Mouse (Mus musculus) liver, embryonic 15.5 days (tissue): ENCODE results near the gene Ppp3r1. TPM values are rescaled to one million over a fixed set of nuclear protein-coding genes. Genes with fewer than 3 reads are reported as not detected.
A peak's percentile ranks its signal among the peaks of the same experiment; 100 is the strongest.
"Not testable (repeated sequence)": the region's sequence is repeated elsewhere in the genome, so short reads cannot be mapped to it uniquely, and the experiment has no call there.

ENCODE experiments used
- ATAC-seq: fragments of 200-750 bp; cut with Nextera tagmentation; 2 replicates; pipeline ENCODE4 v1.8.0; 2017; ENCODE audit warnings: moderate number of reproducible peaks, mild to moderate bottlenecking, moderate library complexity; ENCODE audit not compliant: insufficient read depth
- H3K27ac ChIP-seq: fragments of 300-500 bp; sonication (generic); replicated peaks from 2 replicates; pipeline ENCODE4 v1.5.1; 2015; ENCODE audit warnings: mild to moderate bottlenecking, inconsistent platforms
- H3K27me3 ChIP-seq: fragments of 300-500 bp; sonication (generic); 2 replicates; pipeline ENCODE4 v1.6.1; 2015; ENCODE audit warnings: mild to moderate bottlenecking, inconsistent platforms
- H3K36me3 ChIP-seq: fragments of 300-500 bp; sonication (generic); replicated peaks from 2 replicates; pipeline ENCODE4 v1.6.1; 2015; ENCODE audit warnings: moderate library complexity, mild to moderate bottlenecking, inconsistent platforms
- H3K4me1 ChIP-seq: fragments of 300-500 bp; sonication (generic); replicated peaks from 2 replicates; pipeline ENCODE4 v1.6.1; 2015; ENCODE audit warnings: inconsistent platforms
- H3K4me2 ChIP-seq: fragments of 300-500 bp; sonication (generic); 2 replicates; pipeline ENCODE4 v1.6.1; 2015; ENCODE audit warnings: moderate library complexity, mild to moderate bottlenecking, inconsistent platforms
- H3K4me3 ChIP-seq: fragments of 300-500 bp; sonication (generic); replicated peaks from 2 replicates; pipeline ENCODE4 v1.5.1; 2015; ENCODE audit warnings: mild to moderate bottlenecking, inconsistent platforms
- H3K9ac ChIP-seq: fragments of 300-500 bp; sonication (generic); 2 replicates; pipeline ENCODE4 v1.6.1; 2015; ENCODE audit warnings: moderate library complexity, mild to moderate bottlenecking, inconsistent platforms
- H3K9me3 ChIP-seq: fragments of 300-500 bp; sonication (generic); replicated peaks from 2 replicates; pipeline ENCODE4 v1.6.1; 2016; ENCODE audit warnings: inconsistent platforms
- WGBS: fragments of 180-500 bp; shearing (Covaris S2); methylation state at CpG from one replicate; pipeline ENCODE4 v1.1.7; 2015; ENCODE audit warnings: mixed read lengths; ENCODE audit not compliant: insufficient replicate concordance; 5-methylcytosine and 5-hydroxymethylcytosine counted together
- polyA plus RNA-seq: library from polyadenylated mRNA; unstranded; fragments of >200 nt; fragmentation: Nextera tagmentation; extraction: Ambion mirVana; gene quantifications from 2 replicates; pipeline ENCODE4 v1.2.1, GENCODE M21; 2015

Gene Ppp3r1
- polyA plus RNA-seq, 1 experiment from 2014 or later: 31.0 TPM

DNA sequence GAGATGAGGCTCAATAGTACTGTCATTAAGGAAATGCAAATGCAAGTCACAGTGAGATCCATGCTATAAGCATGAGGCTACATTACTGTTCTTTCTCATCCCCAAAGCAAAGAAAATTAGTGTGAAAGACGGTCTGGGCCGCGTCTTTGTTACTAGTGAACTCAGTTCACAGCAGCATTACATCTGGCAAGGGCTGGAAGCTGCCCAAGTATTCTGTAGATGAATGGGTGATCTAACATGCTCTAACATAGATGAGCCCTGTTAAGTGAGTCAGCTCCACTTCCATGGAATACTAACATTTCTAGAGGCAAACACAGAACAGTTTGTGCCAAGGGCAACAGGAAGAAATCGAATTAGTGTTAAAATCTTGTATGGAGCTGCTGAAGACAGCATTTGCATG is 41.9 kb downstream of the Ppp3r1 start:
- H3K27ac ChIP-seq: no peak overlapping the region
- H3K27me3 ChIP-seq: no peaks in the 10 kb centered on the region
- H3K4me1 ChIP-seq: no peaks in the 10 kb centered on the region
- WGBS: 85% methylated on average over 4 of the region's 4 CpGs
- no peak overlapping the region for H3K9ac ChIP-seq
- H3K36me3 ChIP-seq: peaks cover 66% of the 10 kb centered on the region
- H3K4me2 ChIP-seq: no peak overlapping the region
- H3K9me3 ChIP-seq: no peaks in the 10 kb centered on the region
- ATAC-seq: no peak
- no peak overlapping the region for H3K4me3 ChIP-seq

DNA sequence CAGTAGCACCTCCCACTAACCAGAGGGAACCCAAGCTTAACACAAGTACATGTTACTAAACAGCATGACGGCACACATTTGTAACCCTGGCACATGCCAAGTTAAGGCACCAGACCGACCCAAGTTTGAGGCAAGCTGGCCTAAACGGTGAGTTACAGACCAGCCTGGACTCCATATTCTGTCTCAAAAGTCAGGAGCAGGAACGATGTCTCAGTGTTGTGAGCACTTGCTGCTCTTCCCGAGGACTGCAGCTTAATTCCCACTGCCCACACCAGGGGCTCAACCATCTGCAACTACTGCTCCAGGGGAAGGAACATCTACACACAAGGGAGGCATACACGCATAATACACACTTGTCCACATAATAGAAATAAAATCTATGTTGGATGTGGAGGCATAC is 43.4 kb downstream of the Ppp3r1 start:
- Histone ChIP-seq H3K27me3 (no peaks in the 10 kb centered on the region), H3K4me1 (no peaks in the 10 kb centered on the region), H3K4me3 (no peak overlapping the region), H3K9me3 (no peaks in the 10 kb centered on the region), H3K36me3 (peaks cover 63% of the 10 kb centered on the region), H3K27ac (no peak overlapping the region), H3K4me2 (no peak overlapping the region), H3K9ac (no peak overlapping the region)
- 79% methylated on average over 6 of the region's 6 CpGs for WGBS
- ATAC-seq: no peak

DNA sequence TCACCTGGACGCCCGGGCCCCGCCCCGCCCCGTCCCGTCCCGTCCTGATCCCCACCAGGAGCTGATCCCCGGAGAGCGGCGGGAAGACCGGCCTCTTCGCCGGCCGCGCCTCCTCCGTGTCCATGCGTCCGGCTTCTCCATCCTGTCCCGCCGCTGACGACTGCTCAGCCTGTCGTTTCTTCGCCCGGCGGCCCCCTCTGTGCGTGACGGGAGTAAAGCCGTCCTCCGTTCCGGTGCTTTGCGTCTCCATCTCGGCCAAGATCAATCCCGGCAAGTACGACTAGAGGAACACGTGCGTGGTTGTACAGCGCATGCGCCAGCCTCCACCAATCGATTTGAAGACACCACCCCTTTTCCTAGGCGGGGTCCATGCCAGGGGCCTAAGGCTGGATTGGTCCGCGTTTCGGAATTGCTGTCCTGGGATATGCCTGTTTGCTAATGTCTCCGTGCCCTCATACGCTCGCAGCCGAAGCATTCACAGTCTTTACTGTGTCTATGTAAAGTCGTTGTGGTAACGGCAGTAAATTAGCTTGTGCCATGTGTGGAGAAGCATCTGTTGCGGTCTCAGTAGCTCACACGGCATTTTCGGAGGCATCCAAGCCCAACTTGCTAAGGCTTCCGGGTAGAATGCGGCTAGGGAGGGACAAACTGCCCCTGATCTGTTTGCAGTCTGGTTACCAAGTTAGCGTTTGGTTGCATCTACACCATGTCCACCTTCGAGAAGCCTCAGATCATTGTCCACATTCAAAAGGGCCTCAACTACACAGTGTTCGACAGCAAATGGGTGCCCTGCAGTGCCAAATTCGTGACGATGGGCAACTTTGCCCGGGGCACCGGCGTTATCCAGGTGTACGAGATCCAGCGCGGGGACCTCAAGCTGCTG is 52.4 kb downstream of the Ppp3r1 start, which contains the start of gene Pno1:
Pno1 (minus strand) TSS at position 311 of the 883 bp plus-strand sequence.
- peak; percentile 97 for ATAC-seq
- Histone ChIP-seq H3K4me1 (peaks cover 25% of the 10 kb centered on the region), H3K9ac (peak within 1 kb of the TSS; percentile 77), H3K27ac (peak within 1 kb of the TSS; percentile 85), H3K4me3 (peak within 1 kb of the TSS; percentile 86), H3K36me3 (peaks cover 16% of the 10 kb centered on the region), H3K27me3 (no peaks in the 10 kb centered on the region), H3K9me3 (no peaks in the 10 kb centered on the region), H3K4me2 (peak within 1 kb of the TSS; percentile 88)
- under 1% methylated on average over 65 of the region's 65 CpGs for WGBS

DNA sequence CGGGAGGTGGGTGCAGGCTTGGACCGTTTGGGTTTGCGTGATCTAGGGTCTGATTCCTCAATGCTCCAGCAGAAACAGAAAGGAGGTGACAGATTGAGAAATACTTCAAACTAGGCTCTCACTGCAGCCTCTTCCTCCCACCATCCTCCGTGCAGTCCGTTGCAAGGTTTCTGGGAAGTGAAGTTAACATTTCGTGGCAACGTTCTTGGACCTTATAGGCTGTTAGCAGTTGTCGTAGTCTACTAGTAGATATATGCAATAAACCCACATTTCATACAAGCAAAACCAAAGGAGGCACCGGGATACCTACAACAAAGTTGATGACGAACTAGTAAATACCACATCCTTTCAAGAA is 53.1 kb downstream of the Ppp3r1 start:
- Histone ChIP-seq H3K4me2 (peak overlapping the region; percentile 88), H3K27ac (peak overlapping the region; percentile 85), H3K9ac (peak overlapping the region; percentile 77), H3K9me3 (no peaks in the 10 kb centered on the region), H3K4me1 (peaks cover 25% of the 10 kb centered on the region), H3K36me3 (peaks cover 13% of the 10 kb centered on the region), H3K27me3 (no peaks in the 10 kb centered on the region), H3K4me3 (peak overlapping the region; percentile 86)
- no peak for ATAC-seq
- WGBS: under 1% methylated on average over 10 of the region's 10 CpGs

DNA sequence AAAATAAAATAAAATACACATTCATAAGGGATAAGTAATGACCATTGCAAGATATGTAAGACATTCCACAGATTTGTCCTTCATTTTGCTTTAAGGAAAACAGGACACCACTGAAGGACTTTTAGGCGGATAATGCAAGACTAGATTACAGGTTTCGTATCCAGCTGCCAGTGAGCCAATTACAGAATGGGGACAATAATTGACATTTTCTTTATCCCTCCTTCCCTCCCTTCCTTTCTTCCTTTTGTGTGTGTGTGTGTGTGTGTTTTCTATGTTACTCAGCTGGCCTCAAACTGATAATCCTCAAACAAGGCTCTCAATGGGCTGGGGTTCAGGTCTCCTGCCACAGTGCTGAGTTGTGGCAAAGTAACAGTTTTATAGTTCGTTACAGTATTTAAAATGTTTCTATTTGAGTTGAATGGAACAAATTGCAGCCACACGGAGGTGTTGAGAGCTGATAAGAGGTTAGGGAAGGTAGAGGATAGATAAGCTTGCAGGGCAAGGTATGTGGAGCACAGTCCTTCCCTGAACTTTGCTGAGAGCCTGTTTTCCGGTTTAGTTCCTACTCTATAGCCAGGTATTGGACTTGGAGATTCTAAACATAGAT is 53.9 kb downstream of the Ppp3r1 start:
- Histone ChIP-seq H3K4me1 (peaks cover 25% of the 10 kb centered on the region), H3K36me3 (peaks cover 11% of the 10 kb centered on the region), H3K4me2 (peak overlapping the region; percentile 88), H3K4me3 (peak overlapping the region; percentile 86), H3K27me3 (no peaks in the 10 kb centered on the region), H3K9me3 (no peaks in the 10 kb centered on the region), H3K9ac (peak overlapping the region; percentile 77), H3K27ac (peak overlapping the region; percentile 85)
- ATAC-seq: no peak
- 15% methylated on average over 5 of the region's 5 CpGs for WGBS

DNA sequence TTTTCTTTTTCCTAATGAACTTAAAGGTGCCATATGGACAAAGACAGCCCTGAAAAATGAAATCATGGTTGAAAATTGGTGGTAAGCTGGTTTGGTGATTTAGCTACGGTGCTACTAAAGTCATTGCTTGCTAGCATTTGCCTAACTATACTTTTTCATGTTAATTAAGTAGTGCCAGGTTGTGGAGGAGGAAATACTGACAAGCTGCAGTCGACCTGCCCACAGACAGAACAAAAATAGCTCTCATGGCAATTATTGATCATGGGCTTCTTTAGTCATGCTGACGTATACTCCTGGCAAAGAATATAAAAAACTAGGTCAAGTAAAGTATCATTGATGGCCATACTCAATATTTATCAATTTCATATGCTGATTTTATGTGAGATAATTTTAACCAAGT is 56.4 kb downstream of the Ppp3r1 start:
- Histone ChIP-seq H3K9ac (no peak overlapping the region), H3K4me2 (no peak overlapping the region), H3K9me3 (no peaks in the 10 kb centered on the region), H3K27me3 (no peaks in the 10 kb centered on the region), H3K4me3 (no peak overlapping the region), H3K27ac (no peak overlapping the region), H3K4me1 (peaks cover 21% of the 10 kb centered on the region), H3K36me3 (peaks cover 2% of the 10 kb centered on the region; the same call in 1 of the 2 replicates)
- no peak for ATAC-seq
- 69% methylated on average over 3 of the region's 3 CpGs for WGBS

DNA sequence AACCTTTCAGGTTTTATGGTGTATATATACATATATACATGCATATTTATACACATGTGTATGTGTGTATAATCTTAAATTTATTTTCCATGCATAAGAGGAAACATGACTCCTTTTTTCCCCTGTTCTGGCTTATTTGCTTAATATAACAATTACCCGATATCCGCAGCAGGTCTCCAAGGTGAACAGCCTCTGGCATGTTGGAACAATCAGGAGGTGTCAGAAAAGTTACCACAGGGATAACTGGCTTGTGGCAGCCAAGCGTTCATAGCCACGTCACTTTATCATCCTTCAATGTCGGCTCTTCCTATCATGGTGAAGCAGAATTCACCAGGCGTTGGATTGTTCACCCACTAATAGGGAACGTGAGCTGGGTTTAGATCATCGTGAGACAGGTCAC is 62.1 kb downstream of the Ppp3r1 start:
- H3K4me2 ChIP-seq: no peak overlapping the region
- no peaks in the 10 kb centered on the region for H3K9me3 ChIP-seq
- H3K27ac ChIP-seq: no peak overlapping the region
- 85% methylated on average over 8 of the region's 8 CpGs for WGBS
- no peaks in the 10 kb centered on the region for H3K27me3 ChIP-seq
- no peak overlapping the region for H3K9ac ChIP-seq
- no peak for ATAC-seq
- H3K4me1 ChIP-seq: no peaks in the 10 kb centered on the region
- peaks cover 21% of the 10 kb centered on the region for H3K36me3 ChIP-seq
- no peak overlapping the region for H3K4me3 ChIP-seq

DNA sequence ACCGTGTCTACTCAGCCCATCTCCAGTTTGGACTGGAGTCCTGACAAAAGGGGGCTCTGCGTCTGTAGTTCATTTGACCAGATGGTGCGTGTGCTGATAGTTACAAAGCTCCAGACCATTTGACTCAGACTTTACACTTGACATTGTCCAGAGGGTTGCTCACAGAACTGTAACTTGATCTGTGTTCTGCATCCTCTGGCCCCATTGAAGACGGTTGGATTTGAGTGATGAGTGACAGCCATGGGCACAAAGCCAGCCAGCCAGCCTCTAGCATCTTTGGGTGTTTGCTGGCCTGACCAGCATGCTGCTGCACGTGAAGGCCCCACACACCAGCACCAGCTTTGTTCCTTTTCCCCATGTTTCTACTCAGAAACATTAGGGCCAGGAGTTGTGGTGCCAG is 73.7 kb downstream of the Ppp3r1 start:
- Histone ChIP-seq H3K9me3 (no peaks in the 10 kb centered on the region), H3K36me3 (peaks cover 39% of the 10 kb centered on the region), H3K4me3 (no peak overlapping the region), H3K27me3 (no peaks in the 10 kb centered on the region), H3K4me2 (no peak overlapping the region), H3K9ac (no peak overlapping the region), H3K4me1 (peaks cover 9% of the 10 kb centered on the region), H3K27ac (no peak overlapping the region)
- WGBS: 73% methylated on average over 5 of the region's 5 CpGs
- ATAC-seq: no peak

DNA sequence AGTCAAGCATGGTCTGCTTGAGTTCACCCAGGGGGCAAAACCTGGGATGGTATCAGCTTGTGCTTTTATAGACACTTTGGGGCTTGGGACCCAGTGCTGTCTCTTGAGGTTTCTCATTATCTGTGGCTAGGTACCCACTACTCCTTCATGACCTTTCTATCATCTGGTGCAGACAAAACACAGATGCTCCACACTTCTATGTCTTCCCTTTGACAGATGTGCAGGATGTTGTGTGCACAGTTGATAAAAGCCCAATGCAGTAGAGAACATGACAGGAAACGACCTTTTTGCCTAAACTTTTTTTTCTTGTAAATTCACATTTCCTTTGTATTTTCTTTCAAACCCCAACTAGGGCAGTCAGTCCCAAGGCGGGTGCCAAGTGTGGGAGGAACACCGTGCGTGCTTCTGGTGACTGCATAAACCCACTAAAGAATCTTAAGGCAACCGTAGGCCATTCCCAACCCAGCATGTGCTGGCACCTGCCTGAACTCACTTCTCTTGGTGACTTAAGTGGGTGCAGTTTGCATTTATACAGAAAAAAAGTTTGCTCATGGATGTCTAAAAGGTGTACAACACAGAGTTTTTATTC is 77.5 kb downstream of the Ppp3r1 start:
- H3K36me3 ChIP-seq: peaks cover 20% of the 10 kb centered on the region
- 14% methylated on average over 5 of the region's 5 CpGs for WGBS
- ATAC-seq: peak; percentile 56

DNA sequence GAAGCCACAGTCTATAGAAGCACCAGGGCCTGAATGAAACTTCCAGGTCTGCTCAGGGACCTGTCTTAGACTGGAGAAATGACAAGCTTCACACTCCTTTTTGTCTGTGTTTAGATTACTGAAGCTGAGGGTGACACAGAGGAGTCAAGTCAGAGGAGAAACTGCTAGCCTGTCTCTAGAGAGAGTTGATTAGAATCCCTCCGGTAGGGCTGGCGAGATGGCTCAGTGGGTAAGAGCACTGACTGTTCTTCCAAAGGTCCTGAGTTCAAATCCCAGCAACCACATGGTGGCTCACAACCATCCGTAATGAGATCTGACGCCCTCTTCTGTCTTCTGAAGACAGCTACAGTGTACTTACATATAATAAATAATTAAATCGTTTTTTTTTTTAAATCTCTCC is 79.5 kb downstream of the Ppp3r1 start:
- not testable (repeated sequence) for H3K4me1 ChIP-seq, H3K9me3 ChIP-seq, H3K9ac ChIP-seq, H3K27me3 ChIP-seq, ATAC-seq, H3K36me3 ChIP-seq, H3K27ac ChIP-seq, H3K4me2 ChIP-seq, H3K4me3 ChIP-seq
- WGBS: 76% methylated on average over 5 of the region's 5 CpGs

More for the DNA sequence above, 77.5 kb downstream of the Ppp3r1 start:
- H3K9me3 ChIP-seq: no peaks in the 10 kb centered on the region
- H3K4me1 ChIP-seq: peaks cover 9% of the 10 kb centered on the region
- H3K27ac ChIP-seq: no peak overlapping the region
- no peak overlapping the region for H3K4me2 ChIP-seq
- H3K27me3 ChIP-seq: no peaks in the 10 kb centered on the region
- H3K4me3 ChIP-seq: no peak overlapping the region
- H3K9ac ChIP-seq: no peak overlapping the region

DNA sequence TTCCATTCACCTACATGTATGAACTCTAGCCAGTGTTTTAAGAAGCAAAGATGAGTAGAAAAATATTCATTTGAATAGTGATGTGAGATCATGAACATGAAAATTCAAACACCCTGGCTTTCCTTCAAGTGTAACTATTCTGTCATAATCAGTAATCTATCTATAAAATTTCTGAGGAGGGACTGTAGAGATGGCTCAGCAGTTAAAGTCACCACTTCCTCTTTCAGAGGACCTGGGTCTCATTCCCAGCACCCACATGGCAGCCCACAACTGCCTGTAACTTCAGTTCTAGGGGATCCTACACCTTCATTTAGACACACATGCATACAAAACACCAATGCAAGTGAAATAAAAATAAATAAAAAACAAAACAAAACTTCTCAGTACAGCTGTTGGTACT is 89.7 kb downstream of the Ppp3r1 start:
- Histone ChIP-seq H3K27ac (no peak overlapping the region), H3K27me3 (no peaks in the 10 kb centered on the region), H3K9ac (no peak overlapping the region), H3K9me3 (no peaks in the 10 kb centered on the region), H3K36me3 (no peaks in the 10 kb centered on the region), H3K4me1 (no peaks in the 10 kb centered on the region), H3K4me2 (no peak overlapping the region), H3K4me3 (no peak overlapping the region)
- no peak for ATAC-seq
